Mouse (Mus musculus): ENCODE data around the gene Tifab. TPM values are rescaled to one million over a fixed set of nuclear protein-coding genes. Genes with fewer than 3 reads are reported as not detected.

The Tifab gene
- total RNA-seq, 2 experiments from 2014 or later, result 16.3 to 18.3 TPM

- ATAC-seq (replicated peaks; ENCODE audit: low FRiP score, poor library complexity, severe bottlenecking), result no peak
Observed at GRCm38 (mm10) chr13:56144021-56144420, 34.7 kb downstream of the Tifab start.

- ATAC-seq (replicated peaks; ENCODE audit: low FRiP score, poor library complexity, severe bottlenecking), result no peak
Observed at GRCm38 (mm10) chr13:56143151-56143513, 35.6 kb downstream of the Tifab start.

GRCm38 (mm10) chr13:56142382-56143150, 36.1 kb downstream of the Tifab start:
- ATAC-seq (replicated peaks; ENCODE audit: low FRiP score, poor library complexity, severe bottlenecking), result no peak

- no peak for ATAC-seq (replicated peaks; ENCODE audit: low FRiP score, poor library complexity, severe bottlenecking)
Observed at GRCm38 (mm10) chr13:56139167-56139751, 39.4 kb downstream of the Tifab start.

GRCm38 (mm10) chr13:56136200-56136599, 42.5 kb downstream of the Tifab start, which contains the start of gene H2afy:
Gene H2afy (minus strand): TSS chr13:56136361.
- no peak for ATAC-seq (replicated peaks; ENCODE audit: low FRiP score, poor library complexity, severe bottlenecking)

GRCm38 (mm10) chr13:56135231-56136052, 43.2 kb downstream of the Tifab start:
- ATAC-seq (replicated peaks; ENCODE audit: low FRiP score, poor library complexity, severe bottlenecking), result peak; percentile 79

- no peak for ATAC-seq (replicated peaks; ENCODE audit: low FRiP score, poor library complexity, severe bottlenecking)
Observed at GRCm38 (mm10) chr13:56134631-56135181, 44.0 kb downstream of the Tifab start.

- no peak for ATAC-seq (replicated peaks; ENCODE audit: low FRiP score, poor library complexity, severe bottlenecking)
Observed at GRCm38 (mm10) chr13:56134031-56134430, 44.7 kb downstream of the Tifab start.

GRCm38 (mm10) chr13:56132941-56133340, 45.7 kb downstream of the Tifab start:
- ATAC-seq (replicated peaks; ENCODE audit: low FRiP score, poor library complexity, severe bottlenecking), result no peak

GRCm38 (mm10) chr13:56132326-56132936, 46.3 kb downstream of the Tifab start:
- no peak for ATAC-seq (replicated peaks; ENCODE audit: low FRiP score, poor library complexity, severe bottlenecking)

GRCm38 (mm10) chr13:56130544-56130943, 48.1 kb downstream of the Tifab start:
- no peak for ATAC-seq (replicated peaks; ENCODE audit: low FRiP score, poor library complexity, severe bottlenecking)

GRCm38 (mm10) chr13:56129578-56129977, 49.1 kb downstream of the Tifab start:
- ATAC-seq (replicated peaks; ENCODE audit: low FRiP score, poor library complexity, severe bottlenecking), result no peak

GRCm38 (mm10) chr13:56129014-56129413, 49.7 kb downstream of the Tifab start:
- no peak for ATAC-seq (replicated peaks; ENCODE audit: low FRiP score, poor library complexity, severe bottlenecking)

- no peak for ATAC-seq (replicated peaks; ENCODE audit: low FRiP score, poor library complexity, severe bottlenecking)
Observed at GRCm38 (mm10) chr13:56125632-56126031, 53.1 kb downstream of the Tifab start.

Other genes with a start within 250 kb of the Tifab start
- 54.5 and 67.6 TPM in 2 replicates for gene H2afy, start 42.5 kb downstream of the Tifab start, total RNA-seq (2015; ENCODE audit: low replicate concordance)
- 88.9 and 102 TPM in 2 replicates for gene H2afy, start 42.5 kb downstream of the Tifab start, total RNA-seq (2017; ENCODE audit: low replicate concordance)
- not detected in 2 replicates for gene Neurog1, start 73.3 kb upstream of the Tifab start, total RNA-seq (2015; ENCODE audit: low replicate concordance)
- not detected in 2 replicates for gene Neurog1, start 73.3 kb upstream of the Tifab start, total RNA-seq (2017; ENCODE audit: low replicate concordance)
- gene Cxcl14, start 117.7 kb upstream of the Tifab start, total RNA-seq (2015; ENCODE audit: low replicate concordance), result 0.84 TPM in 1 of 2 replicates, not detected in the other
- 0.42 and 0.51 TPM in 2 replicates for gene Cxcl14, start 117.7 kb upstream of the Tifab start, total RNA-seq (2017; ENCODE audit: low replicate concordance)
- gene Gm3045, start 247.7 kb upstream of the Tifab start, total RNA-seq (2015; ENCODE audit: low replicate concordance), result not detected in 2 replicates
- gene Gm3045, start 247.7 kb upstream of the Tifab start, total RNA-seq (2017; ENCODE audit: low replicate concordance), result not detected in 2 replicates